Mouse (Mus musculus) erythroblast, embryonic 14.5 days (primary cell): ENCODE results near the gene Dnajc17. TPM values are rescaled to one million over a fixed set of nuclear protein-coding genes. Genes with fewer than 3 reads are reported as not detected.

Experiments used
- H3K27me3 ChIP-seq: 2 replicates; pipeline ENCODE4 v1.6.1; 2012; ENCODE audit warnings: inconsistent platforms; ENCODE audit not compliant: control insufficient read depth
- H3K36me3 ChIP-seq: 2 replicates; pipeline ENCODE4 v1.6.1; 2012; ENCODE audit warnings: mild to moderate bottlenecking, inconsistent platforms; ENCODE audit not compliant: control insufficient read depth
- H3K4me1 ChIP-seq: 2 replicates; pipeline ENCODE4 v1.6.1; 2012; ENCODE audit warnings: inconsistent platforms; ENCODE audit not compliant: control insufficient read depth
- H3K4me3 ChIP-seq: replicated peaks from 2 replicates; pipeline ENCODE3; 2012; ENCODE audit warnings: moderate library complexity, mild to moderate bottlenecking, inconsistent platforms
- H3K9me3 ChIP-seq: 2 replicates; pipeline ENCODE4 v1.6.1; 2012; ENCODE audit warnings: low read length, inconsistent platforms, mixed read lengths; ENCODE audit not compliant: control insufficient read depth
- GATA1 ChIP-seq: IDR thresholded peaks from 2 replicates; pipeline ENCODE4 v1.6.1; 2012; ENCODE audit warnings: low read length, inconsistent platforms, mixed read lengths
- TAL1 ChIP-seq: IDR thresholded peaks from 3 replicates; pipeline ENCODE4 v1.6.1; 2012; ENCODE audit warnings: low read length, inconsistent platforms, mixed read lengths
- polyA plus RNA-seq: library from polyadenylated mRNA; stranded (reverse); fragments of >175 nt; gene quantifications from 2 replicates; pipeline ENCODE4 v1.2.3, GENCODE M21; 2012

Dnajc17 gene
- polyA plus RNA-seq, 1 experiment: 5.5 TPM

DNA sequence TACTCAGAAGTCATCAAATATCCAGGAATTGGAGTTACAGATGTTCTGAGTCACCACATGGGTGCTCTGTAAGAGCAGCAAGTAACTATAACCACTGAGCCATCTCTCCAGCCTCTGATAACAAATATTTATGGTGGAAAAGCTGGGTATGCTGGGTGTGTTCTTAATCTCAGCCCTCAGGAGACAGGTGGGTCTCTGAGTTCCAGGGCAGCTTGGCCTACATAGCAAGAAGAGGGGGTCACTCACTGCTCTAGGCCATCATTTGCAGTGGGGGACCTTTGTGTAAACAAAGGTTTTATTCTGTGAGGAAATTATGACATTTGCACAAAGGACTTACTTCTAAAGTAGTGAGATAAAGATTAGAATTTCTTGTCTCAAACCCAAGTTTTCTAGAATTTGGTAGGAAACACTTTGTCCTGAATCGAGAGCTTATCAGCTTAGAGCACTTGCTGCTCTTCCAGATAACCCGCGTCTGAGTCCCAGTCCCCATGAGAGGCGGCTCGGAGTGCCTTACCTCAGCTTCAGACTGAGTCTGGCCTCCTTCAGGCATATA, 72.2 kb downstream of the Dnajc17 start:
- H3K36me3 ChIP-seq: peaks cover 99% of the 10 kb centered on the region
- peaks cover 41% of the 10 kb centered on the region for H3K4me1 ChIP-seq
- H3K4me3 ChIP-seq: peak overlapping the region; percentile 20
- H3K27me3 ChIP-seq: no peaks in the 10 kb centered on the region
- no peaks in the 10 kb centered on the region for H3K9me3 ChIP-seq
- TF ChIP-seq GATA1 (peak; percentile 73; the same call in 1 of the 2 replicates), TAL1 (peak; percentile 63)

Other genes starting within 250 kb of the Dnajc17 start
- gene Ccdc32, start 179.4 kb downstream of the Dnajc17 start, polyA plus RNA-seq: 0.69 and 0.75 TPM in 2 replicates
- gene Rpusd2, start 174.0 kb downstream of the Dnajc17 start, polyA plus RNA-seq: 0.03 and 0.09 TPM in 2 replicates
- 0.18 and 0.37 TPM in 2 replicates for gene Knl1, start 161.7 kb downstream of the Dnajc17 start, polyA plus RNA-seq
- 2.7 and 4.3 TPM in 2 replicates for gene Rad51, start 96.0 kb downstream of the Dnajc17 start, polyA plus RNA-seq
- 4.4 and 6.3 TPM in 2 replicates for gene Rmdn3, start 51.8 kb downstream of the Dnajc17 start, polyA plus RNA-seq
- 0.20 and 0.22 TPM in 2 replicates for gene Gchfr, start 41.0 kb downstream of the Dnajc17 start, polyA plus RNA-seq
- gene Gm14137, start 34.3 kb downstream of the Dnajc17 start, polyA plus RNA-seq: not detected in 2 replicates
- gene Zfyve19, start 178 bp downstream of the Dnajc17 start, polyA plus RNA-seq: 1.1 and 1.9 TPM in 2 replicates
- not detected in 2 replicates for gene Ppp1r14d, start 21.1 kb upstream of the Dnajc17 start, polyA plus RNA-seq
- gene Spint1, start 28.6 kb upstream of the Dnajc17 start, polyA plus RNA-seq: 0.02 TPM in 1 of 2 replicates, not detected in the other
- not detected in 2 replicates for gene Rhov, start 62.5 kb upstream of the Dnajc17 start, polyA plus RNA-seq
- gene Vps18, start 79.9 kb upstream of the Dnajc17 start, polyA plus RNA-seq: 0.60 and 0.73 TPM in 2 replicates
- 0.04 and 0.05 TPM in 2 replicates for gene Dll4, start 117.0 kb upstream of the Dnajc17 start, polyA plus RNA-seq
- 3.1 and 7.6 TPM in 2 replicates for gene Chac1, start 142.4 kb upstream of the Dnajc17 start, polyA plus RNA-seq